Mouse (Mus musculus): Measurements from ENCODE around the gene Aqp1. TPM values are rescaled to one million over a fixed set of nuclear protein-coding genes. Genes with fewer than 3 reads are reported as not detected.

The Aqp1 gene
- polyA plus RNA-seq, 1 experiment from 2014 or later = 0.38 TPM

- H3K9ac ChIP-seq (ENCODE audit: low read length) = no peak overlapping the region
- DNase-seq (ENCODE audit: low spot score, missing footprints) (no peak), ATAC-seq (ENCODE audit: low FRiP score) (no peak)
- H3K4me1 ChIP-seq (ENCODE audit: control insufficient read depth, insufficient read depth, low read length) = no peaks in the 10 kb centered on the region
- WGBS = 83% methylated on average over 7 of the region's 7 CpGs
- H3K27ac ChIP-seq (ENCODE audit: low read depth, low read length) = no peak overlapping the region
- no peaks in the 10 kb centered on the region for H3K27me3 ChIP-seq (ENCODE audit: control insufficient read depth, insufficient read depth, low read length)
- no peaks in the 10 kb centered on the region for H3K36me3 ChIP-seq (ENCODE audit: control insufficient read depth, insufficient read depth, low read length)
- H3K9me3 ChIP-seq (ENCODE audit: control insufficient read depth, low read length) = no peaks in the 10 kb centered on the region
- H3K4me2 ChIP-seq = no peak overlapping the region
- H3K4me3 ChIP-seq (ENCODE audit: low read depth, low read length) = no peak overlapping the region
Measured at GRCm38 (mm10) chr6:55351712-55352111, 15.5 kb downstream of the Aqp1 start.

DNA sequence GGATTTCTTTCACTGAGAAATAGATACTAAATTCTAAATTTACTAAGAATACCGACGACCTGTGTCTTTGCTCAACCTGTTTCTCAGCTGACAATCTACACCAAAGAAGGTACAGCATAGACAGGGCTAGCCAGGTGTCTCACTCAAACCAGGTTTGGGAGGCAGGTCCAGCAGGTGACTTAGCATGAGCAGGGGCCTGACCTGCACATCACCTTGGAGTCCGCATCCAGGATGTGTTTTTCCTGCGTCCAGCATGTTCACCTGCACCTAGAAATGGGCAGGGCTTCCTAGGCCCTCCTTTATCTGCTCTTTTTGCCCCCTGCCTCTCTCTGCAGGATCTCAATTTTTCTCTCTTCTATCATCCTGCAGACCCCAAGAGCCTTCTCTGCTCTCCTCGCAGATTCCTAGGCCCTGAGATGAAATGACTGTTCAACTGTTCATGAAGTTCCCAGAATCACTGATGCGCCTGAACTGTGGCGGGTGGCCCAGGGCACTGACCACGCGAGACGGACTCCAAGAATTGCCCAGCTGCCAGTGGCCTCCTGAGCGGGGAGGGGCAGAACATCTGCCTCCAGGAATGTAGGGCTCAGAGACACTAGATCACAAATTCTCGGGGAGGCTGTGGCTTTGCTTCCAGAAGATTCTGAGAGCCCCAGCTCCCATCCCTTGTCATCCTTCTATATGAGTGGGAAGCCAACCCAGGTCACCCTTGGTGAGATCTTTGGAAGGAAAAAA is 17.6 kb downstream of the Aqp1 start:
- Histone ChIP-seq H3K27me3 (ENCODE audit: control insufficient read depth, insufficient read depth, low read length) (no peaks in the 10 kb centered on the region), H3K9ac (ENCODE audit: low read length) (no peak overlapping the region), H3K4me2 (no peak overlapping the region), H3K4me1 (ENCODE audit: control insufficient read depth, insufficient read depth, low read length) (no peaks in the 10 kb centered on the region), H3K9me3 (ENCODE audit: control insufficient read depth, low read length) (no peaks in the 10 kb centered on the region), H3K36me3 (ENCODE audit: control insufficient read depth, insufficient read depth, low read length) (no peaks in the 10 kb centered on the region), H3K27ac (ENCODE audit: low read depth, low read length) (no peak overlapping the region), H3K4me3 (ENCODE audit: low read depth, low read length) (no peak overlapping the region)
- 80% methylated on average over 12 of the region's 12 CpGs for WGBS
- ATAC-seq (ENCODE audit: low FRiP score) (no peak), DNase-seq (ENCODE audit: low spot score, missing footprints) (no peak)

- Histone ChIP-seq H3K4me2 (no peak overlapping the region), H3K4me3 (ENCODE audit: low read depth, low read length) (no peak overlapping the region), H3K4me1 (ENCODE audit: control insufficient read depth, insufficient read depth, low read length) (no peaks in the 10 kb centered on the region), H3K36me3 (ENCODE audit: control insufficient read depth, insufficient read depth, low read length) (no peaks in the 10 kb centered on the region), H3K27me3 (ENCODE audit: control insufficient read depth, insufficient read depth, low read length) (no peaks in the 10 kb centered on the region), H3K9ac (ENCODE audit: low read length) (no peak overlapping the region), H3K27ac (ENCODE audit: low read depth, low read length) (no peak overlapping the region), H3K9me3 (ENCODE audit: control insufficient read depth, low read length) (no peaks in the 10 kb centered on the region)
- ATAC-seq (ENCODE audit: low FRiP score) (no peak), DNase-seq (ENCODE audit: low spot score, missing footprints) (no peak)
- WGBS = 64% methylated on average over 4 of the region's 4 CpGs
Measured at GRCm38 (mm10) chr6:55354456-55355117, 18.4 kb downstream of the Aqp1 start.

- no peak overlapping the region for H3K9ac ChIP-seq (ENCODE audit: low read length)
- no peak overlapping the region for H3K4me3 ChIP-seq (ENCODE audit: low read depth, low read length)
- no peak overlapping the region for H3K4me2 ChIP-seq
- 90% methylated on average over 7 of the region's 7 CpGs for WGBS
- H3K4me1 ChIP-seq (ENCODE audit: control insufficient read depth, insufficient read depth, low read length) = no peaks in the 10 kb centered on the region
- H3K9me3 ChIP-seq (ENCODE audit: control insufficient read depth, low read length) = no peaks in the 10 kb centered on the region
- H3K36me3 ChIP-seq (ENCODE audit: control insufficient read depth, insufficient read depth, low read length) = no peaks in the 10 kb centered on the region
- H3K27me3 ChIP-seq (ENCODE audit: control insufficient read depth, insufficient read depth, low read length) = no peaks in the 10 kb centered on the region
- DNase-seq (ENCODE audit: low spot score, missing footprints) = no peak
- H3K27ac ChIP-seq (ENCODE audit: low read depth, low read length) = no peak overlapping the region
- no peak for ATAC-seq (ENCODE audit: low FRiP score)
Measured at GRCm38 (mm10) chr6:55355575-55355974, 19.3 kb downstream of the Aqp1 start.

DNA sequence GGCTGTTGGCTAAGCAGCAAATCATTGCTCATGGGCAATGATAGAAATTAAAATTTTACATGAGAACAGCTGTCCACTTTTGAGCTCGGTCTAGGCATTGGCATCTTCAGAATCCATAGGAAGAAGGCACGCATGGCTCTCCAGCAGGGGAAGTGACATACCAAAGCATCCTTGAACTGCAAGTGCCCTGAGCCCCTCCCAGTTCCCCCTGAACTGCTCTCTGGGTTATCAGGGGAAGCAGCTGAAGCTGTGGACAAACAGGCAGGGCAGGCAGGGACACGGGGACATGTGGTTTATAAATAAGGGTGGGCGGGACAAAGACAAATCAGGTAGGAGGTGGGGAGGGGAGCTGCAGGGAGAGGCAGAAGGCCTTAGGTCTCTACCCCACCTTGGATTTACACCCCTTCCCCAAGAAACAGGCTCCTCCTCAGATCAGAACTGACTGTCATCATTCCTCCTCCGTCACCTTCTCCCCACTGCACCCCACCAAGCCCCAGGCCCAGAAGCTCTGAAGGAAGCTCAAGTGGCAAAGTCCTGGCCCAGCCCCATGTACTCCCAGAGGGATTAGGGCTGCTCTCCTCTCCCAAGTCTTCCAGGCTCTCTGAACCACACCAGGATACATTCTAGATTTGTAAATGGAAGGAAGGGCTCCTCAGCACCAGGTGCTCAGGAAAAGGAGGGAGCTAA is 19.9 kb downstream of the Aqp1 start:
- no peaks in the 10 kb centered on the region for H3K36me3 ChIP-seq (ENCODE audit: control insufficient read depth, insufficient read depth, low read length)
- ATAC-seq (ENCODE audit: low FRiP score) = no peak
- WGBS = 65% methylated on average over 5 of the region's 5 CpGs

GRCm38 (mm10) chr6:55356976-55357635 is 20.9 kb downstream of the Aqp1 start:
- H3K27me3 ChIP-seq (ENCODE audit: control insufficient read depth, insufficient read depth, low read length) = no peaks in the 10 kb centered on the region
- H3K9ac ChIP-seq (ENCODE audit: low read length) = no peak overlapping the region
- H3K27ac ChIP-seq (ENCODE audit: low read depth, low read length) = no peak overlapping the region
- H3K4me2 ChIP-seq = no peak overlapping the region
- ATAC-seq (ENCODE audit: low FRiP score) = no peak
- H3K4me3 ChIP-seq (ENCODE audit: low read depth, low read length) = no peak overlapping the region
- H3K9me3 ChIP-seq (ENCODE audit: control insufficient read depth, low read length) = no peaks in the 10 kb centered on the region
- no peaks in the 10 kb centered on the region for H3K4me1 ChIP-seq (ENCODE audit: control insufficient read depth, insufficient read depth, low read length)
- no peak for DNase-seq (ENCODE audit: low spot score, missing footprints)
- WGBS = 65% methylated on average over 5 of the region's 5 CpGs
- no peaks in the 10 kb centered on the region for H3K36me3 ChIP-seq (ENCODE audit: control insufficient read depth, insufficient read depth, low read length)

More for the DNA sequence above, 19.9 kb downstream of the Aqp1 start:
- Histone ChIP-seq H3K9me3 (ENCODE audit: control insufficient read depth, low read length) (no peaks in the 10 kb centered on the region), H3K27ac (ENCODE audit: low read depth, low read length) (no peak overlapping the region), H3K27me3 (ENCODE audit: control insufficient read depth, insufficient read depth, low read length) (no peaks in the 10 kb centered on the region), H3K4me1 (ENCODE audit: control insufficient read depth, insufficient read depth, low read length) (no peaks in the 10 kb centered on the region), H3K9ac (ENCODE audit: low read length) (no peak overlapping the region), H3K4me3 (ENCODE audit: low read depth, low read length) (no peak overlapping the region), H3K4me2 (no peak overlapping the region)
- DNase-seq (ENCODE audit: low spot score, missing footprints) = no peak

DNA sequence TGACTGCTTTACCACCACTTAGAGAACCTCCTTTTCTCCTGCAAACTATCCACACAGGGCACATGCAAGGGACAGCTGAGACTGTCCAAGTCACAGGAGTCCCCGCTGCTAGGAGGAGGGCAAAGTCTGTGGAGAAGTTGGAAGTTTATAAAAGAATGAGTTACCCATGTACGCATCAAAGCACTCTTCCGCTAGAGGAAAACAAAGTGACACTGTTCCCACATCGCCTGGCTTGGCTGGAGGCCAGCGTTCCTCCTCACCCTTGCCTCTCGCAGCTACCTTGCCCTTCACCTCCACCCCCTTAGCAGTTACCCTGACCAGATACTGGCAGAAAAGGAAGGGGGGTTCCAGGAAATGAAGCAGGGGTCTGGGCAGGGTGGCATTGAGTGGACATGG is 21.4 kb downstream of the Aqp1 start:
- Histone ChIP-seq H3K4me2 (no peak overlapping the region), H3K27ac (ENCODE audit: low read depth, low read length) (no peak overlapping the region), H3K9ac (ENCODE audit: low read length) (no peak overlapping the region), H3K9me3 (ENCODE audit: control insufficient read depth, low read length) (no peaks in the 10 kb centered on the region), H3K27me3 (ENCODE audit: control insufficient read depth, insufficient read depth, low read length) (no peaks in the 10 kb centered on the region), H3K4me3 (ENCODE audit: low read depth, low read length) (no peak overlapping the region), H3K4me1 (ENCODE audit: control insufficient read depth, insufficient read depth, low read length) (no peaks in the 10 kb centered on the region), H3K36me3 (ENCODE audit: control insufficient read depth, insufficient read depth, low read length) (no peaks in the 10 kb centered on the region)
- ATAC-seq (ENCODE audit: low FRiP score) (0 out of 2 replicates have a peak, but pooled peaks have one; percentile 24), DNase-seq (ENCODE audit: low spot score, missing footprints) (no peak)
- WGBS = 83% methylated on average over 6 of the region's 6 CpGs

GRCm38 (mm10) chr6:55358731-55359143 is 22.5 kb downstream of the Aqp1 start:
- ATAC-seq (ENCODE audit: low FRiP score) = peak; percentile 68; the same call in 1 of the 2 replicates
- H3K27ac ChIP-seq (ENCODE audit: low read depth, low read length) = no peak overlapping the region

More at GRCm38 (mm10) chr6:55358731-55359143, 22.5 kb downstream of the Aqp1 start:
- H3K36me3 ChIP-seq (ENCODE audit: control insufficient read depth, insufficient read depth, low read length) = no peaks in the 10 kb centered on the region
- no peaks in the 10 kb centered on the region for H3K9me3 ChIP-seq (ENCODE audit: control insufficient read depth, low read length)
- H3K4me1 ChIP-seq (ENCODE audit: control insufficient read depth, insufficient read depth, low read length) = no peaks in the 10 kb centered on the region
- WGBS = 30% methylated on average over 2 of the region's 2 CpGs
- no peak overlapping the region for H3K9ac ChIP-seq (ENCODE audit: low read length)
- H3K4me3 ChIP-seq (ENCODE audit: low read depth, low read length) = no peak overlapping the region
- no peak overlapping the region for H3K4me2 ChIP-seq
- DNase-seq (ENCODE audit: low spot score, missing footprints) = peak; percentile 87
- no peaks in the 10 kb centered on the region for H3K27me3 ChIP-seq (ENCODE audit: control insufficient read depth, insufficient read depth, low read length)
